Mouse (Mus musculus) neutrophil, adult 5-6 weeks (primary cell): ENCODE data around the gene Hpca. TPM values are rescaled to one million over a fixed set of nuclear protein-coding genes. Genes with fewer than 3 reads are reported as not detected.

ENCODE experiments used
- ATAC-seq: fragments of 151-379, 151-347 bp; 2 replicates; pipeline ENCODE4 v1.8.0; 2017; ENCODE audit warnings: mild to moderate bottlenecking, moderate TSS enrichment; ENCODE audit not compliant: insufficient number of reproducible peaks, poor library complexity, low FRiP score, severe bottlenecking; ENCODE audit errors: extremely low read depth
- total RNA-seq: library from RNA; stranded (forward); fragments of 200-1000 nt; gene quantifications from 2 replicates; pipeline ENCODE4 v1.2.3, GENCODE M21; 2017

The Hpca gene
- total RNA-seq, result not detected in 2 replicates

DNA sequence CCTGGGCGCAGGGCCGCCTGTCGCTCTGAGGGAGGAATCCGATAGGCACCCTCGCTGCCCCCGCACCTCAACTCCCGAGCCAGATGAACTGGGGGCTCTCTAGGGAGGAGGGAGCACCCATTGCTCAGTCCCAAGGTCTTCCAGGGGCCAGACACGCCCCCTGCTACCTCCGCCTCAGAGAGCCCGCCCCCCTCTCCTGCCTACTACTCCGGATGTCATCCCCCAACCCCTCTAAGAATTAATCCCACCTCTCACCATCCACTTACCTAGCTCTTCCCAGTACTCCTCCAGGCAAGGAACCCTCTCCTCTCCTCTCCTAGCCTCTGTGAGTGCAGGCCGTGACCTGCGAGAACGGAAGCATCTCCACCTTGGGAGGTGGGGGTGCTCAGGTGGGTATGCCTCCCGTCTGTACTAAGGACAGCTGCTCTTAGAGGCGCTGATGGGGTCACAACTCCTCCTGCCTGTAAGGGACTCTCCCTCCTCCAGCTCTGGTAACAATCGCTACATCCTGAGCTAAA, at the start of gene Hpca:
Gene Hpca (minus strand): TSS at position 468 of the 518 bp plus-strand sequence.
- ATAC-seq, result no peak

DNA sequence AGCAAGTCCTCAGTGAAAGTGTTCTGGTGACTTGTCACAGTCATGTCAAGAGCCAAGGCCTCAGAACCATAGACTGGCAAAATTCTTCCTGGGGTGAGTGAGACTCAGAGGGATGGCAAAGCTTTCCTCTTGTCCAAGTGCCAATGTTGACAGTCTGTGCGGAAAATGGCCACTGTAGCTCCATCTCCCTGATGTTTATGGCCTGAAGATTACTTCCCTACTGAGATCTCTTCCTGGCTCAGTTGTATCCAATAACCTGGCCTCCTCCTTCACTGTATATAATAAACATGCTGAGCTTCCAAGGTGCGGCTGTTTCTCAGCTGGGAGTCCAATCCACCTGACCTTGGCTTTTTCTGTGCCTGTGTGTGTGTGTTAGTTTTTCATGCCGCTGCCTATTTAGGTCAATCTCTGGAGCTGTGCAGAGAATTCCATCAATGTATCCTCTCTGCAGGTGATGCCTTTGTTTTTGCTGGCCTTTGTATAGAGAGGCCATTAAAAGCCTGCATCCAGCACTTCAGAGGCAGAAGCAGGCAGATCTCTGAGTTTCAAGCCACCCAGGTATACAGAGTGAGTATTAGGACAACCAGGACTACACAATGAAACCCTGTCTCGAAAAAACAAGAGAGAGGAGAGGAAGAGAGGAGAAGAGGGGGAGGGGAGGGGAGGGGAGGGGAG, 39.9 kb upstream of the Hpca start:
- no peak for ATAC-seq

DNA sequence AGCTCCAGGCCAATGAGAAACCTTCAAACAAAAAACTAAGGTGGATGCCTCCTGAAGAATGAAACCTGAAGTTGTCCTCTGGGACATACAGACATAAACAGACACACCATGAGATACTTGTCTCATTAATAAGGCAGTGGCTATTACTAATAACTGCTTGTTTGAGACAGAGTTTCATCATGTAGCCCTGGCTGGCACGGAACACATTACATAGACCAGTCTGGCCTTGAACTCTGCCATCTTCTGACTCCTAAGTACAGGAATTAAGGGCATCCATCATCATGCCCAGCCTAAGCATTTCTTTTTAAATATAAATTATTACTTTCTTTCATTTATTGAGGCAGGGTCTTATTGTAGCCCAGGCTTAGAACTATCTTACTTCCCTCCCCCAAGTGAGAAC, 39.2 kb upstream of the Hpca start:
- no peak for ATAC-seq

DNA sequence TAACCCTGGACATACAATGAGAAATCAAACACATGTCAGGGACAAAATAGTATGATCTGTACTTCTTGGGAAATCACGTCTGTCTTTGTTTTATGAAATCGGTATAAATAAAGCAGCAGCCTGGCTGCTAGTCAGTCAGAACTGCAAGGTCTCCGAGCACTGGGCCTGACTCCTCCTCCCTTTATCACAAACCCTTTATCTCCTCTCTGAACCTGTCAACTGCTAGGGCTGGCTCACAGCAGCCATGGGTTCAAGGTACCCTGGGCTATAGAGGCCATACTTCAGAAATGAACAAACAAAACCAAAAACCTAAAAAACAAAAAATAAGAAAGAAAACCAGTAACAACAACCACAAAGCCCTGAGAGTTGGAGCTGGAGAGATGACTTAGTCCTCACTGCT, 36.7 kb upstream of the Hpca start:
- no peak for ATAC-seq

DNA sequence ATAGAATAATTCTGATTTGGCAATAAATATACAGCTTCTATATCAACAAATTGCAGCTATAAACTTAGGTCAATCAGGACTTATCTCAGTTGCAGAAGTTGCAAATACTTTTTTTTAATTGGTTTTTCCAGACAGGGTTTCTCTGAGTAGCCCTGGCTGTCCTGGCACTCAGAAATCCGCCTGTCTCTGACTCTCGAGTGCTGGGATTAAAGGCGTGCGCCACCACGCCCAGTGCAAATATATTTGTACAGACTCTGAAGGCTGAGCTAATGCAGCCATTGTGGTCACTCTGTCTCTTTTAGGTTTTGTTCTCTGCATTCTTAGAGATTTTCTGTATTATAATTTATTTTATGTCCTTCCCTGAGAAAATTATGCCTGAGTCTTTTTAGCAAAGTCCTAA, 35.7 kb upstream of the Hpca start:
- no peak for ATAC-seq

DNA sequence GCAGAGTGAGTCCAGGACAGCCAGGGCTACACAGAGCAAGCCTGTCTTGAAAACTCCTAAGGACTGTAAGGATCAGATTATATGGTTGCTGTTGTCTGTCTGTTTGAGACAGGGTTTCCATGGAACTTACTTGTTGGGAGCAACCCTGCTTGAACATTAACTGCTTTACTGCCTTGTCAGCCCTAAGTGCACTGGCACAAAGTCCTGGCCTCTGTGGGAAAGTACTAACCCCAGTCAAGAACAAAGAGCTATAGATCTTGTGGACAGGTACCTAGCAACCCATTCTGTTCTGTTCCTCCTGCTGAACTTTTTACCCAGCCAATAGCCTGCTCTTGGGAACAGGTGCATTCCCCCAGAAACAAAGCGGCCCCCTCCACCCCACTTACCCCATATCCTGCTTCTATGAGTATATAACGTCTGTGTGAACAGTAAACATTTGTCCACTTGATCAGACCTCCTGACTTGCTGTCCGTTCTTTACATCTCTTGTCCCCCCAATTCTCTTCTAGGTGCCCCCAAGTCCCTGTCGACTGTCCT, 29.5 kb upstream of the Hpca start:
- no peak for ATAC-seq

DNA sequence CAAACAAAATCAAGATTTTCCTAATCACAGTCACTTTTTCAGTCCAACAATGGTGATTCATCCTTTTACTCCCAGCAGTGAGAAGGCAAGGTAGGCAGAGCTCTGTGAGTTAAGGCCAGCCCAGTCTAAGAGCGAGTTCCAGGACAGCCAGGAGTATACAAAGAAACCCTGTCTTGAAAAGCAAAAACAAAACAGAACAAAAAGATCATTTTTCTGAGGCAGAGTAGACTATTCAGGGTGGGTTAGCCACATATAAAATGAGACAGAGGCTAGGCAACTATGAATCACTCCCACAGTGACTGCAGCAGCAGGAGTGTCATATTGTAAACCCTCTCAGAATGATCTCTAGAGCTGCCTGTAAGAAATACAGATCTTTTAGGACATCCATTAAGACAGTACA, 27.5 kb upstream of the Hpca start:
- ATAC-seq, result no peak

DNA sequence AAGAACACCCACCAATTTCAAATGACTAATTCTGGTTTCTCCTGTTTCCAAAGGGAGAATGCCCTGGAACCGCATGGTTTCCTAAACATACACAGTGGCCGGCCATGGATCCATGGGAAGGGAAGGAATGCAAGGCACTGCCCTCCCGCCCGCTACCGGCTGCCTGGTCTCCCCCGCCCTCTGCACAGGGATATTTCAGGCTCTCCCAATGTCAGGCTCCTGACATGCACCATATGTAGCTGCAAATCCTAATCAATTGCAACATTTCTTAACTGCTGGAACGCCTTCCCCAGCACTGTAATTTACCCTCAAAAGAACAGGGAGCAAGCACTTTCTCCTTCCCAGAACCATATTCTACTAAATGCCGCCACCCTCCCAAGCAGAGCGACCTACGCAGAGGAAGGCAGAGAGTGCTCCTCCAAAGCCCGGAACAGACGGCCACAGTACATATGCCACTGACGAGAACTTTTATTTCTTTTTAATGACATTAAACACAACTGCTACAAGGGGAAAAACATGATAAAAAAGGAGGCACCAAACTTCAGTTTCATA, 25.8 kb upstream of the Hpca start:
- ATAC-seq, result no peak

DNA sequence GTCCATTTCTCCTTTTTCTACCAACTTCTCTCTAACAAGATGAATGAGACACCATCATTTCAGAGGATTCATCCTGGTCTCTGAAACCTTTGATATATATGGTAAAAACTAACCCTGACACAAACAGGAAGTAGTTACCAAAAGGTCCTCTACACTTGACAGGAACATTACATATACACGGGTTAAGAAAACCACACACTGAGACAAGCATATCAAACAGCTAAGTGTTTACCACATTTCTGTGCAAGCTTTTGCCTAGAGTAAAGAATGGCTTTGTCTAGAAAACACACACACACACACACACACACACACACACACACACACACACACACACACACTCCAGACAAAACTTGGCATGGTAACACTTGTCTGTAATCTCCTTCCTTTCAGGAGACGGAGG, 24.6 kb upstream of the Hpca start:
- no peak for ATAC-seq

DNA sequence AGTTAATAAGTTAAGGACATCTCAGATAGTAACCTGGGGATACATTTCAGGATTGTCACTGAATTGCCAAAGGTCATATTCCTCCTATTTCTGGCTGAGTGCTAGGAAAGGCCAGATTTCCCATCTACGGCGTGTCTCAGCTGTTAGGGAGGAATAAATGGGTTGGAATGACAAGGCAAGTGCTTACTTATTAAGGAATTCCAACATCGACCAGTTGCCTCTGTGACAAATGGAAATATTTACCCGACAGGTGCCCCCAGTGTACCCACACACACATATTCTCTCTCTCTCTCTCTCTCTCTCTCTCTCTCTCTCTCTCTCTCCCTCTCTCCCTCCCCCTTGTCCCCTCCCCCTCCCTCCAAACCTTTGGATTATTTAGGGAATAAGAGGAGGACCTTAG, 24.1 kb upstream of the Hpca start:
- no peak for ATAC-seq

DNA sequence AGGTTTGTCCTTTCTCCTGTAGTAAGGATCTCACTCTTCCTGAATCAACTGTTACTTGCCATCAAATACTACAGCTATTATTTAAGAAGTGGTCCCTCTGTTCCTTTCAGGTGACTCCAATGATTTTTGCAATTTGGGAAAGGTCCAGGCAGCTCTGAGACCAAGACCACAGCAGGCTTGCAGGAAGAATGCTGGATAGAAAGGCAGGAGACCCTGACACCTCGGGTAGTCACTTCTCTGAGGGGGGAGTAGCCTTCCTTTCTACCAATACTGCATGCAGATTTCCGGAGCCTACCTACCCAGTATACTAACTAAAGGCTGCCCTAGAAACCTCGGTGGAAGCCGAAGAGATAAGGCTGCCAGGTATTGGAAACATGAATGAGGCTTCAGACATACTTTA, 23.6 kb upstream of the Hpca start:
- ATAC-seq, result no peak

DNA sequence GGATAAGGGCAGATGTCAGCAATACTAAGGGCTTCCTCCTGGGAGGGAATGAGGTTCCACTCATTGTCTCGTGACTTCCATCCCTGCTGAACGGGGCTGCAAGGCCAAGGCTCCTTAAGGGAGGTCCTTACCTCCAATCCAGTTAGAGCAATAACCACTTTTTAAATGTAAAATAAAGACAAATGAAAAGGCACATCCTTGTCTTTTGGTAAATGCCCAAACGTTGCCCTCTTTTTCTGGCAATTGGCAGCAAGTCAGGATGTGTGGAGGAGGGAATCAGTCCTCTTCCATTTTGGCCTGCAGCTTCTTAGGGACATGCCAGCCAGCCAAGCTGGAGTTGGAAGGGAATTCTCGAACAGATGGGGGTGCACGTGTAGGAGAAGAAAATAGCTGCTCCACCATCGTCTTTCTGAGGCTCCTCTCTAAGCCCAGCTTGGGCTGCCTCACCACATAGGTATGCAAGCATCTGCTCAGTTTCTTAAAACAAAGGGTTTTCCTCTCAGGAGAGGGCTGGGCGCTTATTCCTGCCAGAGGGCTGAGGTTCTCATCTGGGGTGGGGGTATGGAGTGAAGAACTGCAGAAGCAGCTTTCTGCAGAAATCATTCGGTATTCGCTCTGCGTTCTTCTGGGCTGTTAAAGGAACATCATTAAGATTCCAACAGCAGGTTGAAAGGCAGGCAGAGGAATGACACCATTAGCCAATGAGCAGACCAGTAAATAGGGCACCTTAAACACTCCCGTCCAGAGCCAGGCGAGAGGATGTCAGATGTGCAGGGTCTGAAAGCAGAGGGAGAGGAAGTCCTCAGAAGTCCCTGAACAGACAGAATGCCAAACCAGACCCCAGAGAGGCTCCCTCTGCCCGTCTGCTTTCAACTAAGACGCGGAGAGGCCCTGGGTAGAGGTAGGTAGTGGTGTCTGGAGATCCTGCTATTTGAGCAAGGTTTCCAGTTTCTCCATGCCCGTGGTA, 22.8 kb upstream of the Hpca start:
- no peak for ATAC-seq

DNA sequence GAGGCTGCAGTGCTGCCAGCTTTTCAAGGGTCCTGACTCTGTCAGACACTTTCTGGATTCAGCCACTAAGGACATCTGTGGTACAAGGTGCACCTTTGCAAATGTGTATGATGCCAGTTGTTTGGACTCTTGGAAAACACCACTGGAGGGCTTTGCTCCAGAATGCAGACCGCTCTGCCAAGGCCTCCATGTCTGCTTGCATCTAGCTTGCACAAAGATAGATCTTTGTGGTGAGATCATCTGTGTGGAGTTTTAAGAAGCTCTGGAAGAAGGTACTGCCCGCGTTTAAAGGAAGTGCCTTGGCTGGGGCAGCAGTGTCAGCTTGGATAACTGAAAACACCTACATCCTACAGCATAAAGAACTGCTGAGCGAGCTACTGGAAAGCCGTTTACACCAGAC, 21.7 kb upstream of the Hpca start:
- no peak for ATAC-seq

DNA sequence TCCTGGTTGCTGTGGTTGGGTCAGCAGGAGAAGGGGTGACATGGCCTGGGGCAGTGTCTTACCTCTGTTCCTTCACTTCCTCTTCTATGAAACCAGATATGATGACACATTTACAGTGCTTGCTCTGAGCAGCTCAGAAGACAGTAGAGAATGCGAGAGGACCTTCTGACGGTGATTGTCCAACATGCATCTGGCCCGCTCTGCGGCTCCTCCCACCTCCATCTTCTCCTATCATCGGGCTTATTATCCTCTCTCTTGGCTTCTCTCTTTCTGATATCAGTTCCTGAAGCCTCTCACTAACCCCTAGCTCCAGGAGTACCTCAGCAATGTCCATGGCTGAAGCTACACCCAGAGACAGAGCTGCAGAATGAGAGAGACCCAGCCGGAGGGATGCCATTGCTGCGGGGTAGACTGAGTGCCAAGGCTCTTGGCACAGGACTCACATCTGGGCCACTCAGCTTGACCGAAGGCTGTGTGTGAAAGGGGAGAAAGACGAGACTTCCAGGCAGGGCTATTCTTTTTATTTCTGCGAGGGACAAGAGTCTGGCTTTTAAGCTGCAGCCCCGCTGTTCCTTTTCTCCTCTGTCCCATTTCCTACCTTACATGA, 20.7 kb upstream of the Hpca start:
- ATAC-seq, result no peak

DNA sequence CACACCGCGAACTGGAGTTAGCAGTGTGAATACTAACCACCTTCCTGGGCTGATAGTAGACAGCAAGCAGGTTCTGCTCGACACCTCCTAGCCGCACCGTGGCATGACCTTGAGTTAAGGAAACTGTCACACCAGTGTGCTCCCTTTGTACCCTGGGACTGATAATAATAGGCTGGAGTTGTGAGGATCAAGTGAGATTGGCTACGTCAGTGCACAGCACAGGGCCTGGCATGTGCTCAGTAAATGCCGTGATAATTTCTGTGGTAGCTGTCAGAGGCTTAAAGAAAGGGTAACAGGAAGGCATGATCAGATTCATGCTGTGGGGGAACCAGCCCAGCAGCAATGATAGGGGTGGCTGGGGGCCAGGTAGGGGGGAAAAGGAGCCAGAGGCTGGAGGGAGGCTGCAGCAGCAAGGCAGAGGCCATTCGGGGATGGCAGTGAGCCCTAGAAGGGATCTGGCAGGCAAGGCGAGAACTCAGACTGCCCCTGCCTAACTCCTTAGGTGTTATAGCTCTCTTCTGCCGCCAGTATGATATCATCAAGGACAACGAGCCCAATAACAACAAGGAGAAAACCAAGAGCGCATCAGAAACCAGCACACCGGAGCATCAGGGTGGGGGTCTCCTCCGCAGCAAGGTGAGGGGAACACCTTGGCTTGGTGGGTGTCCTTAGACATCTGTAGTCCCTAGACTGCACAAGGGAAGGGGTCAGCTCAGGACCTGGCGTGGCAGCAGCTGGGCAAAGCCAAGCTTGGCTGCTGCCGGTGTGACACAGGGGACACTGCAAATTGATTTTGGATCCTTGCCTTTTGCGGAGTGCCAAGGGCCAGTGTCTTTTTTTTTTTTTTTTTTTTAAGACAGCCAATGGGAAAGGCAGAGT, 20.0 kb upstream of the Hpca start:
- no peak for ATAC-seq

DNA sequence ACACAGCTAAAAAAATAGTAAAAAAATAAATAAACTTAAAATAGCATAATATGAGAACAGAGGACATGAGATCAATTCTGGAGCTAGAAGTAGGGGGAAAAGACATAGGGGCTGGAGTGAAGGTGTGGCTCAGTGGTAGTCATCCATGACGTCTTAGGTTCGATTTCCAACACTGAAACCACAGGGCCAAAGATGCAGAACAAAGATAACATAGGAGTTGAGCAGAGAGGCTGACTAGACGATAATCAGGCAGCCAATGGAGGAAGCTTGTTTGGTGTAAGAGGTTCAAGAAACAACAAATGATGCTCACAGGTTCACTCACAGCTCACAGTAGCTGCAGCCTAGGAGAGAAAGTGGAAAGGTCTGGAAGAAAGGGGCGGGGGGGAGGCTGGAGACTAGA, 19.0 kb upstream of the Hpca start:
- ATAC-seq, result no peak

DNA sequence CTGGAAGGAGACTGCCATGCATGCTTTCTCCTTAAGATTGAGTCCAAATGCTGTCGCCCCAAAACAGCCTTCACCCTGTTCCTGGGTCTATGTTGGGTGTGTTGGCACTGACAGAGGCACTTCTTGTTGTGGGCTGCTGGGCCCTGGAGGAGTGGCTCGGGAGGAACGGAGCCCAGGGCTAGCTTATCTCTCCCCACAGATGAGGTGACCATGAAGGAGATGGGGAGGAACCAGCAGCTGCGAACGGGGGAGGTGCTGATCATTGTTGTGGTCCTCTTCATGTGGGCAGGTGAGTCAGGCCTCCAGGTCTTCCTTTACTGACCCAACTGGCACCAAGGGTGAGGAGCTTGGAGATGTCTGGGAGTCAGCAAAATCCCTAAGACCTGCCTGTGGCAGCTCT, 17.8 kb upstream of the Hpca start:
- ATAC-seq, result no peak
